Mouse (Mus musculus): ENCODE measurements around the gene Spsb3. TPM values are rescaled to one million over a fixed set of nuclear protein-coding genes. Genes with fewer than 3 reads are reported as not detected.
A peak's percentile ranks its signal among the peaks of the same experiment; 100 is the strongest.

Spsb3 gene
- total and polyA plus RNA-seq, 3 experiments: 30.2 to 34.5 TPM; not detected in 1

GRCm38 (mm10) chr17:24900014-24900413 lies 13.6 kb downstream of the Spsb3 start:
- H3K9me3 ChIP-seq (replicated peaks; ENCODE audit: insufficient read depth, low read length): no peaks in the 10 kb centered on the region
- H3K4me3 ChIP-seq (ENCODE audit: control insufficient read depth in 1 of 2, insufficient read depth in 1 of 2, low read depth in 2 of 2, low read length in 2 of 2): no peak overlapping the region
- H3K36me3 ChIP-seq (ENCODE audit: control insufficient read depth in 1 of 2, insufficient read depth in 2 of 2, low read length in 2 of 2): peaks cover 0 to 13% of the 10 kb centered on the region in 2 experiments; a peak in 3 of 4 replicates
- H3K9ac ChIP-seq (ENCODE audit: control insufficient read depth, low read depth, low read length, poor library complexity, severe bottlenecking): no peak overlapping the region
- H3K27me3 ChIP-seq (ENCODE audit: control insufficient read depth in 1 of 2, insufficient read depth in 2 of 2, low read length in 2 of 2): no peaks in the 10 kb centered on the region
- TF ChIP-seq MAFK (IDR thresholded peaks at IDR 0.05; ENCODE audit: borderline replicate concordance, low read depth, low read length) (no peak), MXI1 (IDR thresholded peaks at IDR 0.05; ENCODE audit: low read depth, low read length) (no peak), MYB (IDR thresholded peaks at IDR 0.05; ENCODE audit: low read depth, low read length) (no peak), HCFC1 (IDR thresholded peaks at IDR 0.05; ENCODE audit: low read depth, low read length) (no peak), NRF1 (IDR thresholded peaks at IDR 0.05; ENCODE audit: insufficient read depth, low read depth, low read length, poor library complexity, severe bottlenecking) (no peak), POLR2AphosphoS2 (IDR thresholded peaks at IDR 0.05; ENCODE audit: low read length) (no peak), POLR2AphosphoS5 (IDR thresholded peaks at IDR 0.05; ENCODE audit: borderline replicate concordance, low read depth, low read length) (no peak)
- peaks cover 16% of the 10 kb centered on the region for H3K79me2 ChIP-seq (ENCODE audit: control insufficient read depth, insufficient read depth, low read length, poor library complexity)
- H3K4me1 ChIP-seq (ENCODE audit: control insufficient read depth in 1 of 2, insufficient read depth in 2 of 2, low read length in 2 of 2): peaks cover 2 to 18% of the 10 kb centered on the region in 2 experiments; a peak in 3 of 4 replicates
- DNase-seq (ENCODE audit: low read depth, low spot score): no peak
- no peak overlapping the region for H3K27ac ChIP-seq (ENCODE audit: control insufficient read depth, low read depth, low read length)

- Histone ChIP-seq H3K9me3 (replicated peaks; ENCODE audit: insufficient read depth, low read length) (no peaks in the 10 kb centered on the region), H3K4me3 (ENCODE audit: control insufficient read depth in 1 of 2, insufficient read depth in 1 of 2, low read depth in 2 of 2, low read length in 2 of 2) (no peak overlapping the region), H3K9ac (ENCODE audit: control insufficient read depth, low read depth, low read length, poor library complexity, severe bottlenecking) (no peak overlapping the region), H3K27ac (ENCODE audit: control insufficient read depth, low read depth, low read length) (no peak overlapping the region), H3K4me1 (ENCODE audit: control insufficient read depth in 1 of 2, insufficient read depth in 2 of 2, low read length in 2 of 2) (peaks cover 2 to 12% of the 10 kb centered on the region in 2 experiments; a peak in 3 of 4 replicates), H3K79me2 (ENCODE audit: control insufficient read depth, insufficient read depth, low read length, poor library complexity) (0 out of 2 replicates have a peak, but pooled peaks cover under 1% of the 10 kb centered on the region), H3K36me3 (ENCODE audit: control insufficient read depth in 1 of 2, insufficient read depth in 2 of 2, low read length in 2 of 2) (peaks cover 0 to 11% of the 10 kb centered on the region in 2 experiments), H3K27me3 (ENCODE audit: control insufficient read depth in 1 of 2, insufficient read depth in 2 of 2, low read length in 2 of 2) (no peaks in the 10 kb centered on the region)
- TF ChIP-seq BHLHE40 (IDR thresholded peaks at IDR 0.05; ENCODE audit: borderline replicate concordance, low read depth, low read length) (no peak), CHD1 (IDR thresholded peaks at IDR 0.05; ENCODE audit: low read depth, low read length) (no peak), USF2 (IDR thresholded peaks at IDR 0.05; ENCODE audit: borderline replicate concordance in 1 of 2, insufficient read depth in 1 of 2, low read depth in 1 of 2, low read length in 2 of 2) (no peak), MAZ (IDR thresholded peaks at IDR 0.05; ENCODE audit: low read depth, low read length) (no peak)
- no peak for DNase-seq (ENCODE audit: low read depth, low spot score)
Measured at GRCm38 (mm10) chr17:24902124-24902523, 15.7 kb downstream of the Spsb3 start.

- Histone ChIP-seq H3K4me1 (ENCODE audit: control insufficient read depth in 1 of 2, insufficient read depth in 2 of 2, low read length in 2 of 2) (peaks cover 2 to 7% of the 10 kb centered on the region in 2 experiments; a peak in 3 of 4 replicates), H3K4me3 (ENCODE audit: control insufficient read depth in 1 of 2, insufficient read depth in 1 of 2, low read depth in 2 of 2, low read length in 2 of 2) (no peak overlapping the region)
- TF ChIP-seq GABPA (IDR thresholded peaks at IDR 0.05; ENCODE audit: low read depth, low read length): no peak
- TF ChIP-seq ETS1 (IDR thresholded peaks at IDR 0.05; ENCODE audit: low read depth, low read length): no peak; the same call in 1 of the 2 replicates
- TF ChIP-seq POLR2A (IDR thresholded peaks at IDR 0.05; ENCODE audit: control insufficient read depth in 1 of 2, insufficient read depth in 1 of 2, low read depth in 1 of 2, low read length in 2 of 2, poor library complexity in 1 of 2): no peak
- TF ChIP-seq MAX (IDR thresholded peaks at IDR 0.05; ENCODE audit: low read length): no peak
- TF ChIP-seq BHLHE40 (IDR thresholded peaks at IDR 0.05; ENCODE audit: borderline replicate concordance, low read depth, low read length): no peak
- no peak for TF ChIP-seq JUND (IDR thresholded peaks at IDR 0.05; ENCODE audit: low read depth, low read length)
- TF ChIP-seq SMC3 (IDR thresholded peaks at IDR 0.05; ENCODE audit: low read depth, low read length): peak; percentile 58
- TF ChIP-seq ZMIZ1 (IDR thresholded peaks at IDR 0.05; ENCODE audit: low read depth, low read length): no peak
- no peak for TF ChIP-seq UBTF (IDR thresholded peaks at IDR 0.05; ENCODE audit: borderline replicate concordance, insufficient read depth, low read depth, low read length)
- TF ChIP-seq ZC3H11A (IDR thresholded peaks at IDR 0.05; ENCODE audit: low read depth, low read length): no peak
- TF ChIP-seq RAD21 (IDR thresholded peaks at IDR 0.05; ENCODE audit: low read depth, low read length): peak; percentile 61
- TF ChIP-seq USF1 (IDR thresholded peaks at IDR 0.05; ENCODE audit: low read depth, low read length): no peak
- no peak for TF ChIP-seq ZKSCAN1 (IDR thresholded peaks at IDR 0.05; ENCODE audit: low read depth, low read length)
- TF ChIP-seq SIN3A (IDR thresholded peaks at IDR 0.05; ENCODE audit: low read length): peak; percentile 45; the same call in 1 of the 2 replicates
Measured at GRCm38 (mm10) chr17:24902671-24903474, 16.4 kb downstream of the Spsb3 start.

More at GRCm38 (mm10) chr17:24902671-24903474, 16.4 kb downstream of the Spsb3 start:
- peaks cover 1 to 9% of the 10 kb centered on the region in 2 experiments for H3K36me3 ChIP-seq (ENCODE audit: control insufficient read depth in 1 of 2, insufficient read depth in 2 of 2, low read length in 2 of 2)
- peak; percentile 70 for DNase-seq (ENCODE audit: low read depth, low spot score)
- no peaks in the 10 kb centered on the region for H3K9me3 ChIP-seq (replicated peaks; ENCODE audit: insufficient read depth, low read length)
- H3K79me2 ChIP-seq (ENCODE audit: control insufficient read depth, insufficient read depth, low read length, poor library complexity): no peaks in the 10 kb centered on the region
- no peaks in the 10 kb centered on the region for H3K27me3 ChIP-seq (ENCODE audit: control insufficient read depth in 1 of 2, insufficient read depth in 2 of 2, low read length in 2 of 2)
- peak overlapping the region; percentile 40 for H3K27ac ChIP-seq (ENCODE audit: control insufficient read depth, low read depth, low read length)
- no peak overlapping the region for H3K9ac ChIP-seq (ENCODE audit: control insufficient read depth, low read depth, low read length, poor library complexity, severe bottlenecking)
